Mouse (Mus musculus) erythroblast, embryonic 14.5 days (primary cell): Measurements from ENCODE around the gene Rad51b.

ENCODE experiments used
- GATA1 ChIP-seq: IDR thresholded peaks from 2 replicates; pipeline ENCODE4 v1.6.1; 2012; ENCODE audit warnings: low read length, inconsistent platforms, mixed read lengths
- TAL1 ChIP-seq: IDR thresholded peaks from 3 replicates; pipeline ENCODE4 v1.6.1; 2012; ENCODE audit warnings: low read length, inconsistent platforms, mixed read lengths

DNA sequence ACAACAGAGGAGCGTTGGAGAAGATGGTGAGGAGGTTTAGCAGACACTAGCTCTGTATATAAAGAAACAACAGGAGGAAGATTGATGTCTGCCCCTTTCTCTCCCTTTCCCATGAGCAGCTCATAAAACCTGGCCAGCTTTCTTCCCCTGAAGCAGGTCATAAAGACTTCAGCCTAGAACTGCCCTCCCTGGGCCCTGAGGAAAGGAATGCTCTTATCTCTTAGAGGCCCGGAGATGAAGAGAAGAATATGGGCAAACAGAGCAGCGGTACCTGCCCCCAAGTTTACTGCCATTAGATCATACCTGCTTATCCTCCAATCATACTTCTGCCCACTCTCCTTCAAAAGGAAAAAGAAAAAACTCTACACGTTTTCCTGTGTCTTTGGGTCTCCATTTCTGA lies 519.2 kb downstream of the Rad51b start:
- TF ChIP-seq GATA1 (no peak), TAL1 (no peak)
